Mouse (Mus musculus) 3T3-L1 (cell line): ENCODE measurements around the gene Vsig8.

Source experiments
- DNase-seq: peaks from one replicate; pipeline ENCODE4 v3.0.0-alpha.2; 2015; ENCODE audit warnings: low read depth, low spot score

The Vsig8 gene

GRCm38 (mm10) chr1:172590385-172590784 is 34.6 kb downstream of the Vsig8 start, which contains the start of gene Slamf8:
Slamf8 (minus strand) TSS chr1:172590568.
- DNase-seq = peak; percentile 58

DNA sequence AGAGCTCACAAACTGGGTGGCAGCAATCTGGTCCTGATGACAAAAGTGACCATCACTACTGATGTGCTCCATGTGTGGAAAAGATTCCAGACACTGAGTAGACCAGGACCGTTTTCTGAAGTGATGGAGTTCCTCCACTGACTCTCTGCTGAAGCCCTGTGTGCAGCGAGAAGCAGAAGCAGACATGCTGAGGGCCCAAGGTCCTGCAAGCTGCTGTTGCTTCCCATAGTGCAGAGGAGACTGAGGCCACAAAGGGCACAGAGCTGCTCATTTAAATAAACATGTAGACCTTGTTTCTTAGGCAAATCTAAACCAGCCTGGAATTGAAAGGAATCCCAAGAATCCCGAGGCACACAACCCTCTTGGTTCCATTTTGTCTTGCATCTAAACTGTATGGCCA is 37.6 kb downstream of the Vsig8 start:
- DNase-seq = no peak

DNA sequence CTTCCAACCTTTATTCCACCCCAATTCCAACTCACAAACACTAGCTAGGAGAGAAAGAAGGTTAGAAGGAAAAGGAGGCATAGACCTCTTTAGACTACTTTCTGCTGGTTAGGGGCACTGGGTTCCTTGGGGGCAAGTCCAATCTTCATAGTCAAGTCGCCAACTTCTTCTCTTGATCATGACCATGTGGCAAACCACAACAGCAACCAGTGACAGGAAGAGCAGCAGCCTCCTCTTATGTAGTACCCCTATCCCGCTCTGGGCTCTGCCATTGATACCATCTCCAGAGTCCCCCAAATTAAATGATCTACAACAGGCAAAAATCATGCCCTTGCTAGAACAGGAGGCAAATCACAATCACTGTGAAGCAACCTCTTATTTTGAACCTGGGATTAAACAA is 38.2 kb downstream of the Vsig8 start:
- no peak for DNase-seq

- peak; percentile 68 for DNase-seq
Observed at GRCm38 (mm10) chr1:172594495-172594894, 38.8 kb downstream of the Vsig8 start.

DNA sequence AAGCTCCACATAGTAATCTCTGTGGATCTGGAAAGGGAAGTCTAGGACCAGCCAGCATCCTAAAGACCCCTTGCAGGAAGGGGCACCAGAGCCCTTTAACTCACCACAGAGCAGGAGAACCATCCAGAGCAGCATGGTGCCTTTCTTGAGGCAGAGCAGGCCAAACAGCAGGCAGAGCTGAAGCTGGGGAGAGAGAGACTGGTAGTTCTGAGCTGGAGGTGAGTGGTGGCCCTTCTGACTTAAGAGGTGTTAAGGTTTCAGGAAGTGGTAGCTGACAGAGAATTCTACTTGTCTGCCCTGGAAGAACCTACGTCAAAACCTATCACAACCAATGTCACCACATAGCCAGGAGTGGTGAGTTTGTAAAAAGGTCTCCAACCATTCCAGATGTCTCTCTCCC is 46.6 kb downstream of the Vsig8 start, which contains the start of gene Fcrl6:
Gene Fcrl6, minus strand, starts transcription at position 226 of the 400 bp plus-strand sequence.
- DNase-seq = no peak

- DNase-seq = no peak
Observed at GRCm38 (mm10) chr1:172611304-172611703, 55.6 kb downstream of the Vsig8 start.

- peak; percentile 55 for DNase-seq
Observed at GRCm38 (mm10) chr1:172612745-172613144, 57.0 kb downstream of the Vsig8 start.
